ENCODE assay signal across 10 mouse cellular contexts in genomic region chr12:16828505-16828904, GRCm38 (mm10). TPM values are rescaled to one million over a fixed set of nuclear protein-coding genes. Genes with fewer than 3 reads are reported as not detected.
DNase-seq lines count a peak whose midpoint lies in the region; ATAC-seq and TF ChIP-seq lines count a peak whose summit lies in the region.
"Had no signal": no experiment of that assay in that cellular context is flagged by ENCODE, and none has a peak within 500 bp of the region (broad histone marks: within the 10 kb centered on the region; RNA-seq: fewer than 3 reads in every experiment).

No protein-coding gene starts in this region.

- 45% methylated on average over 6 of the region's 6 CpGs for WGBS in intestine, embryonic 16.5 days
- 57% methylated on average over 6 of the region's 6 CpGs for WGBS in lung, embryonic 14.5 days
- 90% methylated on average over 6 of the region's 6 CpGs for WGBS in forebrain, embryonic 14.5 days

- H3K9me3 ChIP-seq in intestine, embryonic 16.5 days (ENCODE audit: control insufficient read depth, low read length), result no peaks in the 10 kb centered on the region
- H3K9me3 ChIP-seq in lung, embryonic 14.5 days (ENCODE audit: low read depth, low read length), result no peaks in the 10 kb centered on the region
- no peaks in the 10 kb centered on the region for H3K9me3 ChIP-seq in forebrain, embryonic 14.5 days (replicated peaks; ENCODE audit: control insufficient read depth, low read length)
- H3K9me3 ChIP-seq: embryonic facial prominence, embryonic 12.5 days; limb, embryonic 13.5 days had no signal

- H3K27me3 ChIP-seq in intestine, embryonic 16.5 days (replicated peaks; ENCODE audit: control insufficient read depth, insufficient read depth, low read length), result no peaks in the 10 kb centered on the region
- no peaks in the 10 kb centered on the region for H3K27me3 ChIP-seq in lung, embryonic 14.5 days (ENCODE audit: insufficient read depth, low read length)
- H3K27me3 ChIP-seq in forebrain, embryonic 14.5 days (replicated peaks; ENCODE audit: control insufficient read depth, insufficient read depth, low read length), result no peaks in the 10 kb centered on the region
- H3K27me3 ChIP-seq: embryonic facial prominence, embryonic 12.5 days; limb, embryonic 13.5 days had no signal

- DNase-seq in CD4-positive, CD25-positive, alpha-beta regulatory T cell, adult 2 months (ENCODE audit: low read depth, low spot score), result peak; percentile 7
- peak; percentile 66 for DNase-seq in urinary bladder, postnatal 14 days (ENCODE audit: low spot score)
- no peak for DNase-seq in urinary bladder, postnatal 10 days (ENCODE audit: low spot score)
- DNase-seq in lung, embryonic 14.5 days, result peak; percentile 43
- DNase-seq in yolk sac, embryonic 10.5 days (ENCODE audit: low spot score), result peak; percentile 55
- no peak for DNase-seq in forebrain, embryonic 14.5 days (ENCODE audit: low spot score)

- no peak for ATAC-seq in CD4-positive, CD25-positive, alpha-beta regulatory T cell, adult 4 months
- ATAC-seq in intestine, embryonic 16.5 days, result peak; percentile 92
- 0 out of 2 replicates have a peak, but pooled peaks have one; percentile 62 for ATAC-seq in lung, embryonic 14.5 days (ENCODE audit: insufficient read depth)
- no peak for ATAC-seq in forebrain, embryonic 14.5 days

- no peak overlapping the region for H3K9ac ChIP-seq in intestine, embryonic 16.5 days (ENCODE audit: low read depth, low read length)
- H3K9ac ChIP-seq in lung, embryonic 14.5 days, result no peak overlapping the region
- H3K9ac ChIP-seq in forebrain, embryonic 14.5 days (ENCODE audit: low read length), result no peak overlapping the region
- H3K9ac ChIP-seq: embryonic facial prominence, embryonic 12.5 days; limb, embryonic 13.5 days had no signal

- H3K4me1 ChIP-seq in intestine, embryonic 16.5 days (ENCODE audit: control insufficient read depth, insufficient read depth, low read length), result no peaks in the 10 kb centered on the region
- no peaks in the 10 kb centered on the region for H3K4me1 ChIP-seq in lung, embryonic 14.5 days (ENCODE audit: insufficient read depth)
- H3K4me1 ChIP-seq in forebrain, embryonic 14.5 days (ENCODE audit: control insufficient read depth, insufficient read depth, low read length), result no peaks in the 10 kb centered on the region
- H3K4me1 ChIP-seq: embryonic facial prominence, embryonic 12.5 days; limb, embryonic 13.5 days had no signal

- peak; percentile 53 for TF ChIP-seq CTCF in lung, embryonic 14.5 days (IDR thresholded peaks at IDR 0.05; ENCODE audit: low read depth)

- H3K36me3 ChIP-seq in intestine, embryonic 16.5 days (ENCODE audit: control insufficient read depth, insufficient read depth, low read length), result peaks cover 8% of the 10 kb centered on the region; the same call in 1 of the 2 replicates
- peaks cover 37% of the 10 kb centered on the region for H3K36me3 ChIP-seq in lung, embryonic 14.5 days (ENCODE audit: insufficient read depth)
- peaks cover 42% of the 10 kb centered on the region for H3K36me3 ChIP-seq in forebrain, embryonic 14.5 days (ENCODE audit: control insufficient read depth, insufficient read depth, low read length)

- H3K4me2 ChIP-seq in intestine, embryonic 16.5 days (ENCODE audit: low read depth, low read length), result no peak overlapping the region
- no peak overlapping the region for H3K4me2 ChIP-seq in lung, embryonic 14.5 days
- no peak overlapping the region for H3K4me2 ChIP-seq in forebrain, embryonic 14.5 days (ENCODE audit: low read length)
- H3K4me2 ChIP-seq: embryonic facial prominence, embryonic 12.5 days; limb, embryonic 13.5 days had no signal

- H3K4me3 ChIP-seq in intestine, embryonic 16.5 days (ENCODE audit: low read length), result no peak overlapping the region
- no peak overlapping the region for H3K4me3 ChIP-seq in lung, embryonic 14.5 days (ENCODE audit: low read depth, low read length)
- no peak overlapping the region for H3K4me3 ChIP-seq in forebrain, embryonic 14.5 days (ENCODE audit: low read depth, low read length)
- H3K4me3 ChIP-seq: embryonic facial prominence, embryonic 12.5 days; limb, embryonic 13.5 days had no signal

- H3K27ac ChIP-seq in intestine, embryonic 16.5 days (ENCODE audit: low read length), result no peak overlapping the region
- no peak overlapping the region for H3K27ac ChIP-seq in lung, embryonic 14.5 days (ENCODE audit: low read depth)
- no peak overlapping the region for H3K27ac ChIP-seq in forebrain, embryonic 14.5 days (ENCODE audit: low read depth, low read length)
- H3K27ac ChIP-seq: embryonic facial prominence, embryonic 12.5 days; limb, embryonic 13.5 days had no signal

RNA-seq across cellular contexts. Expression of gene E2f6, which starts 17.7 kb away (rescaled TPM):
- 1 to 10 TPM; 2.6 to 3.7 TPM for polyA plus RNA-seq in CD4-positive, CD25-positive, alpha-beta regulatory T cell, adult 4 months (2017; shearing (Covaris generic))
- polyA plus RNA-seq in intestine, embryonic 16.5 days (2015; fragmentation: Nextera tagmentation; extraction: Ambion mirVana), result 28.9 and 29.5 TPM in 2 replicates
- polyA plus RNA-seq in lung, embryonic 14.5 days (2014; fragmentation: Nextera tagmentation; extraction: Ambion mirVana), result 49.0 and 49.8 TPM in 2 replicates
- polyA plus RNA-seq in forebrain, embryonic 14.5 days (2014; fragmentation: Nextera tagmentation; extraction: Ambion mirVana), result 33.9 and 36.4 TPM in 2 replicates

RNA-seq across cellular contexts. Expression of gene Greb1, which starts 27.8 kb away (rescaled TPM):
- polyA plus RNA-seq in CD4-positive, CD25-positive, alpha-beta regulatory T cell, adult 4 months (2017; shearing (Covaris generic)), result under 1 TPM; 0.05 to 0.13 TPM
- 3.8 and 5.4 TPM in 2 replicates for polyA plus RNA-seq in intestine, embryonic 16.5 days (2015; fragmentation: Nextera tagmentation; extraction: Ambion mirVana)
- polyA plus RNA-seq in lung, embryonic 14.5 days (2014; fragmentation: Nextera tagmentation; extraction: Ambion mirVana), result 3.1 and 4.4 TPM in 2 replicates
- 0.17 and 0.46 TPM in 2 replicates for polyA plus RNA-seq in forebrain, embryonic 14.5 days (2014; fragmentation: Nextera tagmentation; extraction: Ambion mirVana)

Comparison
In these comparisons a context has a peak if more than half of its experiments do, and no peak if none do; other contexts are left out.
1. DNase-seq: peak in CD4-positive, CD25-positive, alpha-beta regulatory T cell, adult 2 months (single experiment), urinary bladder, postnatal 14 days (single experiment), lung, embryonic 14.5 days (single experiment) and yolk sac, embryonic 10.5 days (single experiment); none in urinary bladder, postnatal 10 days (single experiment) and forebrain, embryonic 14.5 days (single experiment).
2. ATAC-seq: peak in intestine, embryonic 16.5 days (single experiment) and lung, embryonic 14.5 days (single experiment); none in CD4-positive, CD25-positive, alpha-beta regulatory T cell, adult 4 months (single experiment) and forebrain, embryonic 14.5 days (single experiment).